Mouse (Mus musculus) olfactory bulb, adult 2 months (tissue): ENCODE measurements around the gene Zfp68.

Experiments used
- CTCF ChIP-seq: fragments of 200-500 bp; IDR thresholded peaks from 2 replicates; pipeline ENCODE4 v1.5.1; 2012; ENCODE audit warnings: low read depth, mild to moderate bottlenecking, low read length, moderate library complexity; ENCODE audit not compliant: insufficient read depth
- POLR2A ChIP-seq: fragments of 200-500 bp; IDR thresholded peaks from 2 replicates; pipeline ENCODE4 v1.6.1; 2012; ENCODE audit warnings: mild to moderate bottlenecking, low read depth, low read length, moderate library complexity; ENCODE audit not compliant: insufficient read depth

GRCm38 (mm10) chr5:138656477-138657156, 37.1 kb upstream of the Zfp68 start:
- TF ChIP-seq CTCF (no peak), POLR2A (no peak)
